Mouse (Mus musculus): ENCODE results near the gene Ostm1.
A peak's percentile ranks its signal among the peaks of the same experiment; 100 is the strongest.

Ostm1 gene

GRCm38 (mm10) chr10:42583157-42583872 is at the start of gene Ostm1, which contains the start of gene Nr2e1:
Ostm1 (plus strand) TSS chr10:42583822.
Nr2e1 (minus strand) TSS chr10:42583632.
- DNase-seq (ENCODE audit: low spot score): peak; percentile 61

- no peak for DNase-seq (ENCODE audit: low spot score)
Observed at GRCm38 (mm10) chr10:42533836-42534453, 49.7 kb upstream of the Ostm1 start.

- peak; percentile 24 for DNase-seq (ENCODE audit: low spot score)
Observed at GRCm38 (mm10) chr10:42537571-42538316, 45.9 kb upstream of the Ostm1 start.

- DNase-seq (ENCODE audit: low spot score): no peak
Observed at GRCm38 (mm10) chr10:42545707-42546503, 37.7 kb upstream of the Ostm1 start.

GRCm38 (mm10) chr10:42546507-42546906 is 37.1 kb upstream of the Ostm1 start:
- no peak for DNase-seq (ENCODE audit: low spot score)

GRCm38 (mm10) chr10:42559581-42560200 is 23.9 kb upstream of the Ostm1 start:
- DNase-seq (ENCODE audit: low spot score): no peak

GRCm38 (mm10) chr10:42562272-42562671 is 21.4 kb upstream of the Ostm1 start:
- peak; percentile 93 for DNase-seq (ENCODE audit: low spot score)

- DNase-seq (ENCODE audit: low spot score): no peak
Observed at GRCm38 (mm10) chr10:42572567-42572966, 11.1 kb upstream of the Ostm1 start.

- no peak for DNase-seq (ENCODE audit: low spot score)
Observed at GRCm38 (mm10) chr10:42572971-42573370, 10.7 kb upstream of the Ostm1 start.

GRCm38 (mm10) chr10:42574639-42575038 is 9.0 kb upstream of the Ostm1 start:
- peak; percentile 65 for DNase-seq (ENCODE audit: low spot score)

GRCm38 (mm10) chr10:42577525-42578280 is 5.9 kb upstream of the Ostm1 start:
- DNase-seq (ENCODE audit: low spot score): no peak

- DNase-seq (ENCODE audit: low spot score): peak; percentile 40
Observed at GRCm38 (mm10) chr10:42578281-42578675, 5.3 kb upstream of the Ostm1 start.

- DNase-seq (ENCODE audit: low spot score): no peak
Observed at GRCm38 (mm10) chr10:42578698-42579474, 4.7 kb upstream of the Ostm1 start.

GRCm38 (mm10) chr10:42579475-42580130 is 4.0 kb upstream of the Ostm1 start:
- DNase-seq (ENCODE audit: low spot score): peak; percentile 47

GRCm38 (mm10) chr10:42580131-42580950 is 3.3 kb upstream of the Ostm1 start:
- DNase-seq (ENCODE audit: low spot score): peak; percentile 46

GRCm38 (mm10) chr10:42580951-42581277 is 2.7 kb upstream of the Ostm1 start:
- no peak for DNase-seq (ENCODE audit: low spot score)

- peak; percentile 63 for DNase-seq (ENCODE audit: low spot score)
Observed at GRCm38 (mm10) chr10:42581694-42582565, 1.7 kb upstream of the Ostm1 start.

All from embryo, embryonic 10 days (tissue).